Mouse (Mus musculus) hindbrain, embryonic 16.5 days (tissue): ENCODE measurements at regions not wholly inside any gene's neighbourhood (a gene's known extent, or its start where the extent isn't known, plus 50 kb on each side); places are given as distances from the start of the nearest gene placed in this dataset. TPM values are rescaled to one million over a fixed set of nuclear protein-coding genes. Genes with fewer than 3 reads are reported as not detected.

Experiments used
- microRNA-seq: library from miRNA; unstranded; fragments of <30 nt; microRNA quantifications from one replicate; pipeline ENCODE4, GENCODE M21; 2017

Small RNA genes in the stretch of these regions (microRNA-seq; reads per million reads assigned to microRNA genes)
- gene Gm23364: not detected
